Mouse (Mus musculus): ENCODE measurements around the gene Kcnk6. TPM values are rescaled to one million over a fixed set of nuclear protein-coding genes. Genes with fewer than 3 reads are reported as not detected.
"Not testable (repeated sequence)": the region's sequence is repeated elsewhere in the genome, so short reads cannot be mapped to it uniquely, and the experiment has no call there.

Kcnk6 gene
- polyA plus RNA-seq, 1 experiment from 2014 or later: 2.5 TPM

- Histone ChIP-seq H3K27me3 (replicated peaks; ENCODE audit: control insufficient read depth, insufficient read depth, low read length) (no peaks in the 10 kb centered on the region), H3K4me1 (ENCODE audit: control insufficient read depth, insufficient read depth, low read length) (peaks cover 11% of the 10 kb centered on the region), H3K36me3 (ENCODE audit: control insufficient read depth, insufficient read depth, low read length) (0 out of 2 replicates have a peak, but pooled peaks cover 1% of the 10 kb centered on the region), H3K27ac (ENCODE audit: low read length) (no peak overlapping the region), H3K4me2 (ENCODE audit: low read depth, low read length) (no peak overlapping the region), H3K9ac (ENCODE audit: low read depth, low read length) (no peak overlapping the region), H3K9me3 (ENCODE audit: control insufficient read depth, low read length) (peaks cover 1% of the 10 kb centered on the region; the same call in 1 of the 2 replicates), H3K4me3 (ENCODE audit: low read length) (no peak overlapping the region)
- no peak for ATAC-seq
- 54% methylated on average over 15 of the region's 15 CpGs for WGBS
Measured at GRCm38 (mm10) chr7:29214846-29215245, 17.5 kb downstream of the Kcnk6 start.

- Histone ChIP-seq H3K36me3 (ENCODE audit: control insufficient read depth, insufficient read depth, low read length) (no peaks in the 10 kb centered on the region), H3K4me3 (ENCODE audit: low read length) (no peak overlapping the region), H3K9me3 (ENCODE audit: control insufficient read depth, low read length) (no peaks in the 10 kb centered on the region), H3K4me2 (ENCODE audit: low read depth, low read length) (no peak overlapping the region), H3K27me3 (replicated peaks; ENCODE audit: control insufficient read depth, insufficient read depth, low read length) (no peaks in the 10 kb centered on the region), H3K4me1 (ENCODE audit: control insufficient read depth, insufficient read depth, low read length) (peaks cover 11% of the 10 kb centered on the region), H3K27ac (ENCODE audit: low read length) (no peak overlapping the region), H3K9ac (ENCODE audit: low read depth, low read length) (no peak overlapping the region)
- WGBS: 45% methylated on average over 2 of the region's 2 CpGs
- no peak for ATAC-seq
Measured at GRCm38 (mm10) chr7:29214236-29214635, 18.1 kb downstream of the Kcnk6 start.

- H3K4me3 ChIP-seq (ENCODE audit: low read length): no peak within 1 kb of the TSS
- H3K9ac ChIP-seq (ENCODE audit: low read depth, low read length): no peak within 1 kb of the TSS
- no peaks in the 10 kb centered on the region for H3K36me3 ChIP-seq (ENCODE audit: control insufficient read depth, insufficient read depth, low read length)
- H3K27ac ChIP-seq (ENCODE audit: low read length): no peak within 1 kb of the TSS
- H3K9me3 ChIP-seq (ENCODE audit: control insufficient read depth, low read length): no peaks in the 10 kb centered on the region
- ATAC-seq: peak; percentile 32; the same call in 1 of the 2 replicates
- H3K4me2 ChIP-seq (ENCODE audit: low read depth, low read length): no peak within 1 kb of the TSS
- H3K27me3 ChIP-seq (replicated peaks; ENCODE audit: control insufficient read depth, insufficient read depth, low read length): no peaks in the 10 kb centered on the region
- WGBS: 4% methylated on average over 20 of the region's 20 CpGs
- peaks cover 11% of the 10 kb centered on the region for H3K4me1 ChIP-seq (ENCODE audit: control insufficient read depth, insufficient read depth, low read length)
Measured at GRCm38 (mm10) chr7:29213675-29214082, 18.6 kb downstream of the Kcnk6 start, which contains the start of gene Catsperg1. Gene Catsperg1 (minus strand): TSS chr7:29214035.

- 25% methylated on average over 40 of the region's 40 CpGs for WGBS
- H3K4me2 ChIP-seq (ENCODE audit: low read depth, low read length); H3K9me3 ChIP-seq (ENCODE audit: control insufficient read depth, low read length); H3K27ac ChIP-seq (ENCODE audit: low read length); H3K9ac ChIP-seq (ENCODE audit: low read depth, low read length); H3K4me3 ChIP-seq (ENCODE audit: low read length); H3K27me3 ChIP-seq (replicated peaks; ENCODE audit: control insufficient read depth, insufficient read depth, low read length); H3K36me3 ChIP-seq (ENCODE audit: control insufficient read depth, insufficient read depth, low read length); ATAC-seq: not testable (repeated sequence)
- peaks cover 11% of the 10 kb centered on the region for H3K4me1 ChIP-seq (ENCODE audit: control insufficient read depth, insufficient read depth, low read length)
Measured at GRCm38 (mm10) chr7:29212775-29213560, 19.3 kb downstream of the Kcnk6 start.

- Histone ChIP-seq H3K9ac (ENCODE audit: low read depth, low read length) (peak overlapping the region; percentile 63; the same call in 1 of the 2 replicates), H3K27ac (ENCODE audit: low read length) (no peak overlapping the region), H3K4me2 (ENCODE audit: low read depth, low read length) (peak overlapping the region; percentile 66), H3K36me3 (ENCODE audit: control insufficient read depth, insufficient read depth, low read length) (no peaks in the 10 kb centered on the region), H3K4me1 (ENCODE audit: control insufficient read depth, insufficient read depth, low read length) (peaks cover 11% of the 10 kb centered on the region), H3K27me3 (replicated peaks; ENCODE audit: control insufficient read depth, insufficient read depth, low read length) (no peaks in the 10 kb centered on the region), H3K9me3 (ENCODE audit: control insufficient read depth, low read length) (no peaks in the 10 kb centered on the region), H3K4me3 (ENCODE audit: low read length) (peak overlapping the region; percentile 51)
- 22% methylated on average over 26 of the region's 26 CpGs for WGBS
- ATAC-seq: no peak
Measured at GRCm38 (mm10) chr7:29212199-29212765, 20.0 kb downstream of the Kcnk6 start.

GRCm38 (mm10) chr7:29211415-29212198 lies 20.7 kb downstream of the Kcnk6 start:
- Histone ChIP-seq H3K27ac (ENCODE audit: low read length) (peak overlapping the region; percentile 80), H3K4me3 (ENCODE audit: low read length) (peak overlapping the region; percentile 51), H3K27me3 (replicated peaks; ENCODE audit: control insufficient read depth, insufficient read depth, low read length) (no peaks in the 10 kb centered on the region), H3K4me2 (ENCODE audit: low read depth, low read length) (peak overlapping the region; percentile 66), H3K4me1 (ENCODE audit: control insufficient read depth, insufficient read depth, low read length) (peaks cover 11% of the 10 kb centered on the region), H3K36me3 (ENCODE audit: control insufficient read depth, insufficient read depth, low read length) (no peaks in the 10 kb centered on the region), H3K9me3 (ENCODE audit: control insufficient read depth, low read length) (no peaks in the 10 kb centered on the region), H3K9ac (ENCODE audit: low read depth, low read length) (peak overlapping the region; percentile 63)
- peak; percentile 89 for ATAC-seq
- WGBS: 5% methylated on average over 34 of the region's 34 CpGs

GRCm38 (mm10) chr7:29211013-29211412 lies 21.3 kb downstream of the Kcnk6 start:
- H3K27me3 ChIP-seq (replicated peaks; ENCODE audit: control insufficient read depth, insufficient read depth, low read length): not testable (repeated sequence)
- peak; percentile 60 for ATAC-seq
- 23% methylated on average over 15 of the region's 15 CpGs for WGBS

GRCm38 (mm10) chr7:29202577-29202976 lies 29.7 kb downstream of the Kcnk6 start:
- no peaks in the 10 kb centered on the region for H3K27me3 ChIP-seq (replicated peaks; ENCODE audit: control insufficient read depth, insufficient read depth, low read length)
- H3K9ac ChIP-seq (ENCODE audit: low read depth, low read length): no peak overlapping the region
- no peaks in the 10 kb centered on the region for H3K9me3 ChIP-seq (ENCODE audit: control insufficient read depth, low read length)
- no peaks in the 10 kb centered on the region for H3K36me3 ChIP-seq (ENCODE audit: control insufficient read depth, insufficient read depth, low read length)
- no peak for ATAC-seq
- H3K4me2 ChIP-seq (ENCODE audit: low read depth, low read length): no peak overlapping the region
- no peaks in the 10 kb centered on the region for H3K4me1 ChIP-seq (ENCODE audit: control insufficient read depth, insufficient read depth, low read length)
- 77% methylated on average over 6 of the region's 6 CpGs for WGBS
- H3K4me3 ChIP-seq (ENCODE audit: low read length): no peak overlapping the region
- H3K27ac ChIP-seq (ENCODE audit: low read length): no peak overlapping the region

More at GRCm38 (mm10) chr7:29211013-29211412, 21.3 kb downstream of the Kcnk6 start:
- H3K4me3 ChIP-seq (ENCODE audit: low read length): peak overlapping the region; percentile 51
- not testable (repeated sequence) for H3K9ac ChIP-seq (ENCODE audit: low read depth, low read length); H3K36me3 ChIP-seq (ENCODE audit: control insufficient read depth, insufficient read depth, low read length); H3K9me3 ChIP-seq (ENCODE audit: control insufficient read depth, low read length)
- H3K27ac ChIP-seq (ENCODE audit: low read length): peak overlapping the region; percentile 80
- peak overlapping the region; percentile 66 for H3K4me2 ChIP-seq (ENCODE audit: low read depth, low read length)
- peaks cover 11% of the 10 kb centered on the region for H3K4me1 ChIP-seq (ENCODE audit: control insufficient read depth, insufficient read depth, low read length)

GRCm38 (mm10) chr7:29194230-29194629 lies 38.1 kb downstream of the Kcnk6 start:
- H3K4me1 ChIP-seq (ENCODE audit: control insufficient read depth, insufficient read depth, low read length); H3K9me3 ChIP-seq (ENCODE audit: control insufficient read depth, low read length); H3K4me2 ChIP-seq (ENCODE audit: low read depth, low read length); H3K9ac ChIP-seq (ENCODE audit: low read depth, low read length); H3K36me3 ChIP-seq (ENCODE audit: control insufficient read depth, insufficient read depth, low read length); H3K27me3 ChIP-seq (replicated peaks; ENCODE audit: control insufficient read depth, insufficient read depth, low read length); H3K27ac ChIP-seq (ENCODE audit: low read length); H3K4me3 ChIP-seq (ENCODE audit: low read length): not testable (repeated sequence)
- peak; percentile 68; the same call in 1 of the 2 replicates for ATAC-seq
- 73% methylated on average over 1 of the region's 1 CpGs for WGBS

Data from intestine, embryonic 16.5 days (tissue).